ENCODE assay signal across 8 mouse cellular contexts in genomic region chr7:16273081-16273765, GRCm38 (mm10). TPM values are rescaled to one million over a fixed set of nuclear protein-coding genes. Genes with fewer than 3 reads are reported as not detected.
DNase-seq lines count a peak whose midpoint lies in the region; ATAC-seq and TF ChIP-seq lines count a peak whose summit lies in the region.

TSS of gene Inafm1 (minus strand) at chr7:16273617.

- peak; percentile 67 to 84 for DNase-seq in CD8-positive naive resting alpha-beta T cell, adult 2 months (ENCODE audit: low read depth in 2 of 2, low spot score in 2 of 2)
- peak; percentile 99 for DNase-seq in kidney, postnatal 0 days (ENCODE audit: low spot score)
- peak; percentile 76 to 85 for DNase-seq in natural killer cell, adult 2 months (ENCODE audit: low spot score in 2 of 2)

- H3K27me3 ChIP-seq in heart, embryonic 12.5 days (replicated peaks): peaks cover 3% of the 10 kb centered on the region; the same call in 1 of the 2 replicates
- H3K27me3 ChIP-seq in kidney, postnatal 0 days (ENCODE audit: insufficient read depth, low read length): no peaks in the 10 kb centered on the region
- H3K27me3 ChIP-seq in liver, embryonic 12.5 days (replicated peaks): no peaks in the 10 kb centered on the region
- H3K27me3 ChIP-seq in stomach, embryonic 16.5 days (ENCODE audit: control insufficient read depth, insufficient read depth, low read length): no peaks in the 10 kb centered on the region

- WGBS in heart, embryonic 12.5 days: 3% methylated on average over 34 of the region's 49 CpGs
- 2% methylated on average over 41 of the region's 49 CpGs for WGBS in kidney, postnatal 0 days
- under 1% methylated on average over 47 of the region's 49 CpGs for WGBS in liver, embryonic 12.5 days (ENCODE audit: insufficient replicate concordance)
- WGBS in stomach, embryonic 16.5 days: under 1% methylated on average over 49 of the region's 49 CpGs

- peak within 1 kb of the TSS; percentile 76 for H3K9ac ChIP-seq in heart, embryonic 12.5 days
- peak within 1 kb of the TSS; percentile 77 for H3K9ac ChIP-seq in kidney, postnatal 0 days (ENCODE audit: low read depth, low read length)
- H3K9ac ChIP-seq in liver, embryonic 12.5 days: peak within 1 kb of the TSS; percentile 88
- H3K9ac ChIP-seq in stomach, embryonic 16.5 days (ENCODE audit: low read length): peak within 1 kb of the TSS; percentile 87

- H3K27ac ChIP-seq in brown adipose tissue, adult 24 weeks (replicated peaks; ENCODE audit: low read depth, low read length): peak within 1 kb of the TSS; percentile 49
- H3K27ac ChIP-seq in heart, embryonic 12.5 days (ENCODE audit: poor library complexity, severe bottlenecking): peak within 1 kb of the TSS; percentile 82
- peak within 1 kb of the TSS; percentile 91 for H3K27ac ChIP-seq in kidney, postnatal 0 days
- peak within 1 kb of the TSS; percentile 98 for H3K27ac ChIP-seq in liver, embryonic 12.5 days
- peak within 1 kb of the TSS; percentile 99 for H3K27ac ChIP-seq in stomach, embryonic 16.5 days (ENCODE audit: low read length)

- peak; percentile 60 for ATAC-seq in erythroid progenitor cell, adult 5-6 weeks (replicated peaks; ENCODE audit: low FRiP score, poor library complexity, severe bottlenecking)
- peak; percentile 89 for ATAC-seq in heart, embryonic 12.5 days (ENCODE audit: insufficient number of reproducible peaks, low FRiP score)
- peak; percentile 73 for ATAC-seq in kidney, postnatal 0 days (replicated peaks; ENCODE audit: low FRiP score, low read depth)
- ATAC-seq in liver, embryonic 12.5 days: peak; percentile 73
- peak; percentile 87 for ATAC-seq in stomach, embryonic 16.5 days (ENCODE audit: insufficient read depth, low FRiP score)

- peak within 1 kb of the TSS; percentile 77 for H3K4me3 ChIP-seq in brown adipose tissue, adult 24 weeks (ENCODE audit: insufficient read depth, low read depth, low read length)
- H3K4me3 ChIP-seq in heart, embryonic 12.5 days: peak within 1 kb of the TSS; percentile 79
- H3K4me3 ChIP-seq in kidney, postnatal 0 days (replicated peaks; ENCODE audit: low read depth, low read length): peak within 1 kb of the TSS; percentile 66
- peak within 1 kb of the TSS; percentile 82 for H3K4me3 ChIP-seq in liver, embryonic 12.5 days
- peak within 1 kb of the TSS; percentile 76 for H3K4me3 ChIP-seq in stomach, embryonic 16.5 days (replicated peaks; ENCODE audit: low read length)

- no peak for TF ChIP-seq CTCF in kidney, postnatal 0 days (IDR thresholded peaks at IDR 0.05; ENCODE audit: low read depth)

- no peaks in the 10 kb centered on the region for H3K9me3 ChIP-seq in heart, embryonic 12.5 days (replicated peaks)
- H3K9me3 ChIP-seq in kidney, postnatal 0 days (replicated peaks; ENCODE audit: low read length): no peaks in the 10 kb centered on the region
- H3K9me3 ChIP-seq in liver, embryonic 12.5 days (replicated peaks): no peaks in the 10 kb centered on the region
- no peaks in the 10 kb centered on the region for H3K9me3 ChIP-seq in stomach, embryonic 16.5 days (replicated peaks; ENCODE audit: control insufficient read depth, low read length)

- H3K36me3 ChIP-seq in heart, embryonic 12.5 days: peaks cover 38% of the 10 kb centered on the region
- H3K36me3 ChIP-seq in kidney, postnatal 0 days (ENCODE audit: insufficient read depth, low read length): peaks cover 24% of the 10 kb centered on the region
- H3K36me3 ChIP-seq in liver, embryonic 12.5 days: peaks cover 40% of the 10 kb centered on the region
- peaks cover 14% of the 10 kb centered on the region; the same call in 1 of the 2 replicates for H3K36me3 ChIP-seq in stomach, embryonic 16.5 days (ENCODE audit: control insufficient read depth, insufficient read depth, low read length)

- H3K4me2 ChIP-seq in heart, embryonic 12.5 days: peak within 1 kb of the TSS; percentile 81
- H3K4me2 ChIP-seq in kidney, postnatal 0 days (ENCODE audit: low read length): peak within 1 kb of the TSS; percentile 84
- H3K4me2 ChIP-seq in liver, embryonic 12.5 days: peak within 1 kb of the TSS; percentile 99
- peak within 1 kb of the TSS; percentile 94 for H3K4me2 ChIP-seq in stomach, embryonic 16.5 days (ENCODE audit: low read depth, low read length)

- H3K4me1 ChIP-seq in brown adipose tissue, adult 24 weeks (ENCODE audit: control insufficient read depth, insufficient read depth, insufficient read length, low read length): peaks cover 13% of the 10 kb centered on the region
- H3K4me1 ChIP-seq in heart, embryonic 12.5 days (replicated peaks): peaks cover 32% of the 10 kb centered on the region
- H3K4me1 ChIP-seq in kidney, postnatal 0 days (replicated peaks; ENCODE audit: insufficient read depth, low read length): peaks cover 5% of the 10 kb centered on the region
- peaks cover 60% of the 10 kb centered on the region for H3K4me1 ChIP-seq in liver, embryonic 12.5 days
- peaks cover 36% of the 10 kb centered on the region for H3K4me1 ChIP-seq in stomach, embryonic 16.5 days (ENCODE audit: control insufficient read depth, insufficient read depth, low read length)

RNA-seq across cellular contexts. Expression of gene Inafm1, which starts in this region (rescaled TPM):
- 16.0 and 17.2 TPM in 2 replicates for polyA plus RNA-seq in brown adipose tissue, adult 24 weeks (2012; ENCODE audit: insufficient read depth, insufficient read length, missing spikeins)
- total RNA-seq in erythroid progenitor cell, adult 5-6 weeks (2015; ENCODE audit: low replicate concordance): 6.8 and 9.6 TPM in 2 replicates
- 16.3 and 19.3 TPM in 2 replicates for total RNA-seq in erythroid progenitor cell, adult 5-6 weeks (2017; ENCODE audit: low replicate concordance)
- 11.0 and 12.1 TPM in 2 replicates for polyA plus RNA-seq in heart, embryonic 12.5 days (2016; fragmentation: Nextera tagmentation; extraction: Ambion mirVana)
- polyA plus RNA-seq in kidney, postnatal 0 days (2015; fragmentation: Nextera tagmentation; extraction: Ambion mirVana): 28.2 and 32.0 TPM in 2 replicates
- polyA plus RNA-seq in liver, embryonic 12.5 days (2016; fragmentation: Nextera tagmentation; extraction: Ambion mirVana): 8.6 and 8.8 TPM in 2 replicates
- 11.8 and 12.8 TPM in 2 replicates for polyA plus RNA-seq in stomach, embryonic 16.5 days (2015; fragmentation: Nextera tagmentation; extraction: Ambion mirVana)

Comparison
In these comparisons a context has a peak if more than half of its experiments do, and no peak if none do; other contexts are left out.
1. Peak in every context shown above with its lines: DNase-seq, ATAC-seq, H3K4me3 ChIP-seq and H3K27ac ChIP-seq.
2. H3K27ac ChIP-seq: peak in every context shown above with its lines; median percentile 99 in stomach, embryonic 16.5 days; 98 in liver, embryonic 12.5 days; 91 in kidney, postnatal 0 days; 82 in heart, embryonic 12.5 days; 49 in brown adipose tissue, adult 24 weeks.